Mouse (Mus musculus) MEL (cell line): ENCODE measurements around the gene Folr2. TPM values are rescaled to one million over a fixed set of nuclear protein-coding genes. Genes with fewer than 3 reads are reported as not detected.

Source experiments
- DNase-seq: peaks from one replicate; pipeline ENCODE4 v3.0.0; 2011; ENCODE audit warnings: low read depth, low spot score
- H3K27ac ChIP-seq: 2 replicates; pipeline ENCODE4 v1.5.1; 2012; ENCODE audit warnings: low read depth, mild to moderate bottlenecking, control low read depth, low read length, moderate library complexity; ENCODE audit not compliant: control insufficient read depth
- H3K27me3 ChIP-seq, 2 experiments: fragments of 150-350 bp in 1 of 2; sonication (generic) in 1 of 2; 2 replicates each; pipeline ENCODE4 v1.6.1; 2012; ENCODE audit warnings: low read length in 2 of 2, mild to moderate bottlenecking in 2 of 2, improper control_type of control experiment in 1 of 2, moderate library complexity in 1 of 2; ENCODE audit not compliant: insufficient read depth in 2 of 2, control insufficient read depth in 1 of 2
- H3K36me3 ChIP-seq, 2 experiments: 2 replicates each; pipeline ENCODE4 v1.6.1; 2012 to 2014; ENCODE audit warnings: low read length in 2 of 2, improper control_type of control experiment in 1 of 2, inconsistent platforms in 1 of 2, mild to moderate bottlenecking in 1 of 2; ENCODE audit not compliant: insufficient read depth in 2 of 2, control insufficient read depth in 1 of 2
- H3K4me1 ChIP-seq, 2 experiments: fragments of 150-350 bp in 1 of 2; sonication (generic) in 1 of 2; 2 replicates each; pipeline ENCODE4 v1.6.1; 2012; ENCODE audit warnings: low read length in 2 of 2, improper control_type of control experiment in 1 of 2, mild to moderate bottlenecking in 1 of 2; ENCODE audit not compliant: insufficient read depth in 2 of 2, control insufficient read depth in 1 of 2
- H3K4me3 ChIP-seq, 2 experiments: fragments of 150-350 bp in 1 of 2; sonication (generic) in 1 of 2; 2 replicates each; pipeline ENCODE4 v1.5.1; 2012; ENCODE audit warnings: low read depth in 2 of 2, low read length in 2 of 2, mild to moderate bottlenecking in 2 of 2, moderate library complexity in 2 of 2, control low read depth in 1 of 2, improper control_type of control experiment in 1 of 2; ENCODE audit not compliant: control insufficient read depth in 1 of 2, insufficient read depth in 1 of 2
- H3K79me2 ChIP-seq: 2 replicates; pipeline ENCODE4 v1.6.1; 2012; ENCODE audit warnings: mild to moderate bottlenecking, low read length, moderate library complexity; ENCODE audit not compliant: control insufficient read depth, poor library complexity, insufficient read depth
- H3K9ac ChIP-seq: 2 replicates; pipeline ENCODE4 v1.6.1; 2012; ENCODE audit warnings: low read depth, mild to moderate bottlenecking, control low read depth, low read length, moderate library complexity; ENCODE audit not compliant: control insufficient read depth, poor library complexity, severe bottlenecking
- H3K9me3 ChIP-seq: fragments of 150-350 bp; sonication (generic); replicated peaks from 2 replicates; pipeline ENCODE4 v1.6.1; 2012; ENCODE audit warnings: mild to moderate bottlenecking, low read length, improper control_type of control experiment, moderate library complexity; ENCODE audit not compliant: insufficient read depth
- BHLHE40 ChIP-seq: IDR thresholded peaks from 2 replicates; pipeline ENCODE4 v1.6.1; 2012; ENCODE audit warnings: low read depth, mild to moderate bottlenecking, inconsistent platforms, low read length, improper control_type of control experiment, borderline replicate concordance
- CHD2 ChIP-seq: IDR thresholded peaks from 2 replicates; pipeline ENCODE4 v1.6.1; 2011; ENCODE audit warnings: low read length, improper control_type of control experiment
- CTCF ChIP-seq, 3 experiments: IDR thresholded peaks in 2 of 3; conservative IDR thresholded peaks in 1 of 3; 2 replicates each; pipeline ENCODE4 v1.5.1; 2011 to 2012; ENCODE audit warnings: low read length in 3 of 3, low read depth in 2 of 3, mild to moderate bottlenecking in 2 of 3, improper control_type of control experiment in 1 of 3, inconsistent platforms in 1 of 3, mixed read lengths in 1 of 3, moderate library complexity in 1 of 3; ENCODE audit not compliant: control insufficient read depth in 1 of 3, insufficient read depth in 1 of 3, poor library complexity in 1 of 3, severe bottlenecking in 1 of 3
- EP300 ChIP-seq, 2 experiments: IDR thresholded peaks; 2 replicates each; pipeline ENCODE4 v1.6.1; 2011; ENCODE audit warnings: improper control_type of control experiment in 2 of 2, low read length in 2 of 2, low read depth in 1 of 2, mild to moderate bottlenecking in 1 of 2
- ETS1 ChIP-seq: IDR thresholded peaks from 2 replicates; pipeline ENCODE4 v1.6.1; 2012; ENCODE audit warnings: low read depth, mild to moderate bottlenecking, inconsistent platforms, low read length, improper control_type of control experiment, moderate library complexity
- MAFK ChIP-seq: IDR thresholded peaks from 2 replicates; pipeline ENCODE4 v1.6.1; 2011; ENCODE audit warnings: low read depth, mild to moderate bottlenecking, low read length, improper control_type of control experiment, borderline replicate concordance
- MAZ ChIP-seq: IDR thresholded peaks from 2 replicates; pipeline ENCODE4 v1.6.1; 2012; ENCODE audit warnings: low read depth, mild to moderate bottlenecking, inconsistent platforms, low read length, improper control_type of control experiment
- MXI1 ChIP-seq: IDR thresholded peaks from 2 replicates; pipeline ENCODE4 v1.6.1; 2011; ENCODE audit warnings: mild to moderate bottlenecking, low read depth, low read length, improper control_type of control experiment
- MYC ChIP-seq: IDR thresholded peaks from 2 replicates; pipeline ENCODE4 v1.6.1; 2011; ENCODE audit warnings: low read depth, mild to moderate bottlenecking, low read length, improper control_type of control experiment, moderate library complexity
- NELFE ChIP-seq: IDR thresholded peaks from 2 replicates; pipeline ENCODE4 v1.6.1; 2011; ENCODE audit warnings: low read depth, low read length, improper control_type of control experiment
- POLR2AphosphoS2 ChIP-seq: IDR thresholded peaks from 2 replicates; pipeline ENCODE4 v1.6.1; 2011; ENCODE audit warnings: low read length, improper control_type of control experiment
- POLR2AphosphoS5 ChIP-seq: IDR thresholded peaks from 2 replicates; pipeline ENCODE4 v1.6.1; 2012; ENCODE audit warnings: low read depth, borderline replicate concordance, mild to moderate bottlenecking, inconsistent platforms, low read length, moderate library complexity, mixed read lengths
- RAD21 ChIP-seq: IDR thresholded peaks from 2 replicates; pipeline ENCODE4 v1.6.1; 2011; ENCODE audit warnings: mild to moderate bottlenecking, low read depth, low read length, improper control_type of control experiment
- SIN3A ChIP-seq: IDR thresholded peaks from 2 replicates; pipeline ENCODE4 v1.6.1; 2012; ENCODE audit warnings: low read length, improper control_type of control experiment, inconsistent platforms
- SMC3 ChIP-seq: IDR thresholded peaks from 2 replicates; pipeline ENCODE4 v1.6.1; 2011; ENCODE audit warnings: low read depth, low read length, improper control_type of control experiment
- TBP ChIP-seq: IDR thresholded peaks from 2 replicates; pipeline ENCODE4 v1.8.0; 2011; ENCODE audit warnings: low read depth, low read length, improper control_type of control experiment
- TCF12 ChIP-seq: IDR thresholded peaks from 2 replicates; pipeline ENCODE4 v1.6.1; 2014; ENCODE audit warnings: low read depth, mild to moderate bottlenecking, inconsistent platforms, low read length, improper control_type of control experiment, moderate library complexity
- UBTF ChIP-seq: IDR thresholded peaks from 2 replicates; pipeline ENCODE4 v1.6.1; 2012; ENCODE audit warnings: low read depth, mild to moderate bottlenecking, inconsistent platforms, low read length, improper control_type of control experiment, moderate library complexity, borderline replicate concordance; ENCODE audit not compliant: insufficient read depth
- USF1 ChIP-seq: IDR thresholded peaks from 2 replicates; pipeline ENCODE4 v1.6.1; 2014; ENCODE audit warnings: low read depth, mild to moderate bottlenecking, inconsistent platforms, low read length, improper control_type of control experiment, moderate library complexity
- ZC3H11A ChIP-seq: IDR thresholded peaks from 2 replicates; pipeline ENCODE4 v1.6.1; 2012; ENCODE audit warnings: low read depth, mild to moderate bottlenecking, inconsistent platforms, low read length, improper control_type of control experiment
- ZKSCAN1 ChIP-seq: IDR thresholded peaks from 2 replicates; pipeline ENCODE4 v1.6.1; 2012; ENCODE audit warnings: low read depth, mild to moderate bottlenecking, inconsistent platforms, low read length, improper control_type of control experiment, moderate library complexity
- ZNF384 ChIP-seq: IDR thresholded peaks from 2 replicates; pipeline ENCODE4 v1.6.1; 2012; ENCODE audit warnings: low read depth, mild to moderate bottlenecking, inconsistent platforms, low read length, improper control_type of control experiment
- polyA plus RNA-seq, 2 experiments: library from polyadenylated mRNA; stranded (reverse) in 1 of 2; unstranded in 1 of 2; fragments of >175 nt in 1 of 2; fragments of >200 nt in 1 of 2; gene quantifications; 2 replicates each; pipeline versions ENCODE4 v1.2.1 to v1.2.4; 2012; ENCODE audit warnings: low replicate concordance in 2 of 2, low read depth in 1 of 2; ENCODE audit not compliant: insufficient read length in 2 of 2, insufficient read depth in 1 of 2, missing spikeins in 1 of 2
- total RNA-seq: library from RNA; depleted of rRNA; stranded (reverse); fragments of 300-350 nt; gene quantifications from 2 replicates; pipeline ENCODE4 v1.2.3, GENCODE M21; 2012

Gene Folr2
- total and polyA plus RNA-seq, 3 experiments, result not detected

- H3K9me3 ChIP-seq, result no peaks in the 10 kb centered on the region
- H3K4me1 ChIP-seq, result no peaks in the 10 kb centered on the region
- no peak overlapping the region for H3K27ac ChIP-seq
- no peak overlapping the region for H3K4me3 ChIP-seq
- H3K27me3 ChIP-seq, result no peaks in the 10 kb centered on the region; a peak in 1 of 4 replicates
- H3K36me3 ChIP-seq, result no peaks in the 10 kb centered on the region
- H3K9ac ChIP-seq, result no peak overlapping the region
- H3K79me2 ChIP-seq, result no peaks in the 10 kb centered on the region
- TF ChIP-seq CHD2, result no peak
- TF ChIP-seq TCF12, result no peak
- no peak for TF ChIP-seq EP300 (IDR thresholded peaks at IDR 0.05; ENCODE audit: low read depth in 1 of 2, low read length in 2 of 2)
- TF ChIP-seq POLR2AphosphoS2, result no peak
- TF ChIP-seq TBP, result no peak
- no peak for TF ChIP-seq MYC
- TF ChIP-seq SIN3A, result no peak
- no peak for TF ChIP-seq MAFK
- no peak for TF ChIP-seq MXI1
- no peak for TF ChIP-seq NELFE
- TF ChIP-seq USF1, result no peak
- TF ChIP-seq ZC3H11A, result no peak
- no peak for TF ChIP-seq ZKSCAN1
- TF ChIP-seq RAD21, result no peak
- TF ChIP-seq ZNF384, result no peak
- DNase-seq, result no peak
These were observed 11.5 kb upstream of the Folr2 start for GRCm38 (mm10) chr7:101868241-101869162.

GRCm38 (mm10) chr7:101867482-101867881, 10.5 kb upstream of the Folr2 start:
- Histone ChIP-seq H3K9me3 (no peaks in the 10 kb centered on the region), H3K9ac (no peak overlapping the region), H3K4me3 (no peak overlapping the region), H3K27me3 (no peaks in the 10 kb centered on the region; a peak in 1 of 4 replicates), H3K36me3 (no peaks in the 10 kb centered on the region), H3K79me2 (no peaks in the 10 kb centered on the region), H3K4me1 (no peaks in the 10 kb centered on the region), H3K27ac (no peak overlapping the region)
- DNase-seq, result no peak
- no peak for TF ChIP-seq EP300 (IDR thresholded peaks at IDR 0.05; ENCODE audit: low read depth in 1 of 2, low read length in 2 of 2)
- TF ChIP-seq TCF12, result no peak
- no peak for TF ChIP-seq BHLHE40
- TF ChIP-seq CTCF (IDR thresholded peaks at IDR 0.05 in 2 of 3, conservative IDR thresholded peaks at IDR 0.05 in 1 of 3; ENCODE audit: control insufficient read depth in 1 of 3, insufficient read depth in 1 of 3, low read depth in 2 of 3, low read length in 3 of 3, poor library complexity in 1 of 3, severe bottlenecking in 1 of 3), result no peak
- no peak for TF ChIP-seq CHD2
- no peak for TF ChIP-seq MAZ
- TF ChIP-seq ETS1, result no peak
- no peak for TF ChIP-seq POLR2AphosphoS5
- TF ChIP-seq ZNF384, result no peak
- no peak for TF ChIP-seq MYC
- no peak for TF ChIP-seq SMC3
- TF ChIP-seq POLR2AphosphoS2, result no peak
- TF ChIP-seq UBTF, result no peak
